In genomic region chr5:128492541-128492940, GRCm38 (mm10) we compare ENCODE assay signal across 23 mouse cellular contexts. TPM values are rescaled to one million over a fixed set of nuclear protein-coding genes. Genes with fewer than 3 reads are reported as not detected.
"Had no signal": no experiment of that assay in that cellular context is flagged by ENCODE, and none has a peak within 500 bp of the region (broad histone marks: within the 10 kb centered on the region; RNA-seq: fewer than 3 reads in every experiment).

No protein-coding gene starts in this region.

- DNase-seq: kidney, adult 18-20 months; kidney, adult 9 months; kidney, postnatal 14 days; kidney, postnatal 4 days; layer of hippocampus, postnatal 36 days; liver; lung, adult 18-20 months; lung, postnatal 10 days; lung, postnatal 36 days; thymus, postnatal 25 days had no signal

- H3K9me3 ChIP-seq: limb, embryonic 10.5 days; lung, embryonic 15.5 days; midbrain, embryonic 15.5 days; neural tube, embryonic 13.5 days had no signal

- H3K27me3 ChIP-seq: limb, embryonic 13.5 days; liver, embryonic 12.5 days; liver, embryonic 15.5 days; lung, embryonic 15.5 days; midbrain, embryonic 15.5 days; neural tube, embryonic 13.5 days had no signal

- H3K36me3 ChIP-seq: limb, embryonic 10.5 days; limb, embryonic 13.5 days; liver, embryonic 12.5 days; liver, embryonic 15.5 days; lung, embryonic 15.5 days; midbrain, embryonic 15.5 days; neural tube, embryonic 13.5 days had no signal

- H3K4me2 ChIP-seq: limb, embryonic 13.5 days; liver, embryonic 12.5 days; liver, embryonic 15.5 days; lung, embryonic 15.5 days; midbrain, embryonic 15.5 days; neural tube, embryonic 13.5 days had no signal

- H3K27ac ChIP-seq: limb, embryonic 10.5 days; limb, embryonic 13.5 days; liver, embryonic 12.5 days; liver, embryonic 15.5 days; lung, embryonic 15.5 days; midbrain, embryonic 15.5 days; neural tube, embryonic 13.5 days had no signal

- H3K9ac ChIP-seq: limb, embryonic 13.5 days; liver, embryonic 12.5 days; liver, embryonic 15.5 days; lung, embryonic 15.5 days; midbrain, embryonic 15.5 days; neural tube, embryonic 13.5 days had no signal

- ATAC-seq: inflammation-experienced regulatory T-cells, adult 6 months; intestine, embryonic 16.5 days; liver, embryonic 12.5 days; midbrain, embryonic 15.5 days had no signal

- H3K4me1 ChIP-seq: limb, embryonic 10.5 days; limb, embryonic 13.5 days; liver, embryonic 12.5 days; liver, embryonic 15.5 days; lung, embryonic 15.5 days; midbrain, embryonic 15.5 days; neural tube, embryonic 13.5 days had no signal

- H3K4me3 ChIP-seq: limb, embryonic 10.5 days; limb, embryonic 13.5 days; liver, embryonic 12.5 days; liver, embryonic 15.5 days; lung, embryonic 15.5 days; midbrain, embryonic 15.5 days; myocyte; neural tube, embryonic 13.5 days had no signal

RNA-seq across cellular contexts. Expression of gene Tmem132d, which starts 59.7 kb away (rescaled TPM):
- total RNA-seq: monocyte, adult 5-6 weeks; neutrophil, adult 5-6 weeks had no signal
- polyA plus RNA-seq: inflammation-experienced regulatory T-cells, adult 6 months; intestine, embryonic 16.5 days; liver, embryonic 15.5 days; myocyte; spleen, adult 2 months had no signal
